ENCODE assay signal across 17 mouse cellular contexts in genomic region chr2:119356310-119356709, GRCm38 (mm10). TPM values are rescaled to one million over a fixed set of nuclear protein-coding genes. Genes with fewer than 3 reads are reported as not detected.
DNase-seq lines count a peak whose midpoint lies in the region; ATAC-seq and TF ChIP-seq lines count a peak whose summit lies in the region.
"Had no signal": no experiment of that assay in that cellular context is flagged by ENCODE, and none has a peak within 500 bp of the region (broad histone marks: within the 10 kb centered on the region; RNA-seq: fewer than 3 reads in every experiment).

No protein-coding gene starts in this region.

- H3K9ac ChIP-seq in liver, adult 2 months (ENCODE audit: low read depth, low read length), result peak overlapping the region; percentile 25; the same call in 1 of the 2 replicates
- no peak overlapping the region for H3K9ac ChIP-seq in liver, embryonic 11.5 days (ENCODE audit: low read depth, low read length)
- H3K9ac ChIP-seq in CH12.LX (ENCODE audit: insufficient read depth, low read depth), result no peak overlapping the region
- H3K9ac ChIP-seq: heart, embryonic 15.5 days; hindbrain, embryonic 14.5 days; intestine, embryonic 15.5 days had no signal

- TF ChIP-seq EP300 in CH12.LX (IDR thresholded peaks at IDR 0.05; ENCODE audit: low read length), result no peak

- no peak for TF ChIP-seq POLR2A in liver, adult 2 months (IDR thresholded peaks at IDR 0.05; ENCODE audit: extremely low read depth, insufficient read depth, low read length)
- TF ChIP-seq POLR2A in CH12.LX (IDR thresholded peaks at IDR 0.05; ENCODE audit: low read depth, low read length), result peak; percentile 40; the same call in 1 of the 2 replicates
- peak; percentile 79 for TF ChIP-seq POLR2A in embryonic fibroblast, embryonic 13.5 days (IDR thresholded peaks at IDR 0.05; ENCODE audit: low read depth, low read length)

- TF ChIP-seq RAD21 in CH12.LX (IDR thresholded peaks at IDR 0.05; ENCODE audit: low read depth, low read length), result no peak

- no peaks in the 10 kb centered on the region for H3K9me3 ChIP-seq in liver, embryonic 11.5 days (ENCODE audit: control insufficient read depth, low read length)
- H3K9me3 ChIP-seq in CH12.LX (replicated peaks; ENCODE audit: low read length), result peaks cover 14% of the 10 kb centered on the region
- H3K9me3 ChIP-seq: heart, embryonic 15.5 days; intestine, embryonic 15.5 days had no signal

- peak overlapping the region; percentile 78 for H3K27ac ChIP-seq in liver, adult 2 months (replicated peaks; ENCODE audit: insufficient read depth, low read depth, low read length)
- no peak overlapping the region for H3K27ac ChIP-seq in liver, embryonic 11.5 days (ENCODE audit: low read depth, low read length)
- no peak overlapping the region for H3K27ac ChIP-seq in CH12.LX (ENCODE audit: insufficient read depth, low read depth)
- H3K27ac ChIP-seq in embryonic fibroblast, embryonic 13.5 days (ENCODE audit: insufficient read depth, low read length), result no peak overlapping the region
- H3K27ac ChIP-seq: embryonic facial prominence, embryonic 10.5 days; forebrain, embryonic 10.5 days; heart, embryonic 15.5 days; hindbrain, embryonic 10.5 days; hindbrain, embryonic 14.5 days; intestine, embryonic 15.5 days had no signal

- H3K27me3 ChIP-seq in liver, adult 2 months (ENCODE audit: control insufficient read depth, insufficient read depth, low read length), result no peaks in the 10 kb centered on the region
- H3K27me3 ChIP-seq in liver, embryonic 11.5 days (replicated peaks; ENCODE audit: control insufficient read depth, insufficient read depth, low read length), result peaks cover 5% of the 10 kb centered on the region
- H3K27me3 ChIP-seq in CH12.LX (replicated peaks), result no peaks in the 10 kb centered on the region

- peak; percentile 42 for DNase-seq in cerebellum, adult 9-10 months
- DNase-seq in cerebellum, postnatal 10 days, result no peak
- no peak for DNase-seq in liver, adult 2 months (ENCODE audit: extremely low read depth, low read depth, low spot score)
- no peak for DNase-seq in liver, embryonic 11.5 days (ENCODE audit: low spot score)
- DNase-seq in CH12.LX (ENCODE audit: extremely low read depth), result peak; percentile 22
- DNase-seq in adrenal gland, adult 18-20 months (ENCODE audit: low spot score in 2 of 2), result no peak

- TF ChIP-seq CTCF in liver, adult 2 months (IDR thresholded peaks at IDR 0.05; ENCODE audit: low read depth, low read length), result no peak
- no peak for TF ChIP-seq CTCF in CH12.LX (conservative IDR thresholded peaks at IDR 0.05 in 1 of 2, IDR thresholded peaks at IDR 0.05 in 1 of 2; ENCODE audit: low read depth in 2 of 2, low read length in 2 of 2)
- TF ChIP-seq CTCF in embryonic fibroblast, embryonic 13.5 days (IDR thresholded peaks at IDR 0.05; ENCODE audit: borderline replicate concordance, insufficient read depth, low read length), result no peak

- in situ Hi-C loops in CH12.LX (cut with MboI; ENCODE audit: low pct_ligation_motif_present, low pct_unique_long_range_greater_than_20kb, low sequenced_read_pairs), result no loop called here

- H3K36me3 ChIP-seq in liver, adult 2 months (ENCODE audit: control insufficient read depth, insufficient read depth, low read length), result no peaks in the 10 kb centered on the region; the same call in 1 of the 2 replicates
- H3K36me3 ChIP-seq in liver, embryonic 11.5 days (ENCODE audit: control insufficient read depth, insufficient read depth, low read length), result no peaks in the 10 kb centered on the region
- peaks cover 33 to 40% of the 10 kb centered on the region in 2 experiments for H3K36me3 ChIP-seq in CH12.LX (replicated peaks in 1 of 2; ENCODE audit: control insufficient read depth in 1 of 2, insufficient read depth in 1 of 2, low read length in 1 of 2)
- H3K36me3 ChIP-seq: forebrain, embryonic 10.5 days; heart, embryonic 15.5 days; hindbrain, embryonic 10.5 days; intestine, embryonic 15.5 days had no signal

- no peak for ATAC-seq in liver, embryonic 11.5 days (replicated peaks; ENCODE audit: low FRiP score)
- ATAC-seq: forebrain, embryonic 14.5 days; intestine, embryonic 15.5 days had no signal

- 0 out of 2 replicates have a peak, but pooled peaks cover 2% of the 10 kb centered on the region for H3K79me2 ChIP-seq in liver, adult 2 months (ENCODE audit: control insufficient read depth, insufficient read depth, low read length)
- H3K79me2 ChIP-seq in CH12.LX (replicated peaks; ENCODE audit: control insufficient read depth, extremely low read depth, insufficient read depth, poor library complexity, severe bottlenecking), result peaks cover 27% of the 10 kb centered on the region

- no peak overlapping the region for H3K4me2 ChIP-seq in liver, embryonic 11.5 days
- H3K4me2 ChIP-seq in CH12.LX (ENCODE audit: insufficient read depth, low read depth, poor library complexity, severe bottlenecking), result no peak overlapping the region
- H3K4me2 ChIP-seq: heart, embryonic 11.5 days; heart, embryonic 15.5 days; hindbrain, embryonic 14.5 days; intestine, embryonic 15.5 days had no signal

- peaks cover 18% of the 10 kb centered on the region for H3K4me1 ChIP-seq in liver, adult 2 months (ENCODE audit: control insufficient read depth, insufficient read depth, low read length)
- H3K4me1 ChIP-seq in liver, embryonic 11.5 days (replicated peaks; ENCODE audit: control insufficient read depth, insufficient read depth, low read length), result peaks cover 3% of the 10 kb centered on the region; the same call in 1 of the 2 replicates
- peaks cover 34 to 72% of the 10 kb centered on the region in 2 experiments for H3K4me1 ChIP-seq in CH12.LX (ENCODE audit: control insufficient read depth in 1 of 2, insufficient read depth in 2 of 2)
- H3K4me1 ChIP-seq in embryonic fibroblast, embryonic 13.5 days (ENCODE audit: control insufficient read depth, insufficient read depth, low read length), result peaks cover 4% of the 10 kb centered on the region; the same call in 1 of the 2 replicates

- dilution Hi-C loops in CH12.LX (cut with MboI; ENCODE audit: extremely low pct_ligation_motif_present, extremely low pct_unique_long_range_greater_than_20kb, low sequenced_read_pairs), result no loop called here

- no peak overlapping the region for H3K4me3 ChIP-seq in liver, adult 2 months (ENCODE audit: insufficient read depth, low read depth, low read length)
- no peak overlapping the region for H3K4me3 ChIP-seq in liver, embryonic 11.5 days (ENCODE audit: low read depth, low read length)
- H3K4me3 ChIP-seq in CH12.LX (replicated peaks in 1 of 3; ENCODE audit: low read depth in 2 of 3, low read length in 2 of 3, poor library complexity in 1 of 3), result no peak overlapping the region
- no peak overlapping the region for H3K4me3 ChIP-seq in embryonic fibroblast, embryonic 13.5 days (ENCODE audit: insufficient read depth, low read length)
- H3K4me3 ChIP-seq: embryonic facial prominence, embryonic 10.5 days; erythroblast, embryonic 14.5 days; forebrain, embryonic 10.5 days; heart, embryonic 15.5 days; hindbrain, embryonic 10.5 days; intestine, embryonic 15.5 days had no signal

TF ChIP-seq in CH12.LX, 34 proteins besides CTCF, POLR2A, EP300 and RAD21:
- TF ChIP-seq CHD2 (IDR thresholded peaks at IDR 0.05; ENCODE audit: low read length), result 0 out of 2 replicates have a peak, but pooled peaks have one; percentile 4
- peak; percentile 48; the same call in 1 of the 2 replicates for TF ChIP-seq ZMIZ1 (IDR thresholded peaks at IDR 0.05; ENCODE audit: low read depth, low read length)
- TF ChIP-seq MAX (IDR thresholded peaks at IDR 0.05; ENCODE audit: low read length), result no peak
TF ChIP-seq in CH12.LX: peak in this region for 2.

RNA-seq across cellular contexts. Expression of gene Chac1, which starts 5.3 kb away (rescaled TPM):
- total RNA-seq in liver, adult 2 months (2014; rRNA removed), result 3.2 and 5.5 TPM in 2 replicates
- 4.1 and 6.1 TPM in 2 replicates for polyA plus RNA-seq in liver, adult 2 months (2012; rRNA removed)
- polyA plus RNA-seq in liver, embryonic 11.5 days (2014; fragmentation: Nextera tagmentation; extraction: Ambion mirVana), result 2.9 and 3.2 TPM in 2 replicates
- total RNA-seq in CH12.LX (2012; rRNA removed) (47.5 and 95.6 TPM in 2 replicates), CH12.LX (2014; rRNA removed) (47.2 and 49.2 TPM in 2 replicates)
- polyA plus RNA-seq in CH12.LX (2012; ENCODE audit: insufficient read length, low read depth), result 33.3 and 33.4 TPM in 2 replicates
- polyA plus RNA-seq in embryonic fibroblast, embryonic 13.5 days (2011; ENCODE audit: insufficient read length, low read depth, missing spikeins), result 34.5 and 58.5 TPM in 2 replicates
- 10 to 100 TPM in 1 of 2 experiments, 1 to 10 TPM in 1; 3.7 to 13.2 TPM for total RNA-seq in adrenal gland, adult 18-20 months (2021)

RNA-seq across cellular contexts. Expression of gene Dll4, which starts 30.7 kb away (rescaled TPM):
- total RNA-seq in liver, adult 2 months (2014; rRNA removed), result 3.0 and 5.2 TPM in 2 replicates
- polyA plus RNA-seq in liver, adult 2 months (2012; rRNA removed), result 3.1 and 4.1 TPM in 2 replicates
- polyA plus RNA-seq in liver, embryonic 11.5 days (2014; fragmentation: Nextera tagmentation; extraction: Ambion mirVana), result 5.3 and 5.9 TPM in 2 replicates
- 0.13 TPM in 1 of 2 replicates, not detected in the other for total RNA-seq in CH12.LX (2012; rRNA removed)
- total RNA-seq in CH12.LX (2014; rRNA removed), result 0.12 TPM in 1 of 2 replicates, not detected in the other
- not detected in 2 replicates for polyA plus RNA-seq in CH12.LX (2012; ENCODE audit: insufficient read length, low read depth)
- not detected in 2 replicates for polyA plus RNA-seq in embryonic fibroblast, embryonic 13.5 days (2011; ENCODE audit: insufficient read length, low read depth, missing spikeins)
- total RNA-seq in adrenal gland, adult 18-20 months (2021), result 10 to 100 TPM in 1 of 2 experiments, 1 to 10 TPM in 1; 9.7 to 10.5 TPM
- polyA plus RNA-seq: C2C12 had no signal

Comparison
In these comparisons a context has a peak if more than half of its experiments do, and no peak if none do; other contexts are left out.
1. DNase-seq: peak in cerebellum, adult 9-10 months (single experiment) and CH12.LX (single experiment); none in cerebellum, postnatal 10 days (0 of 2), liver, adult 2 months (single experiment), liver, embryonic 11.5 days (single experiment) and adrenal gland, adult 18-20 months (0 of 2).